Mouse (Mus musculus): ENCODE data around the gene Scnn1g. TPM values are rescaled to one million over a fixed set of nuclear protein-coding genes. Genes with fewer than 3 reads are reported as not detected.

The Scnn1g gene
- 83.2 and 89.5 TPM in 2 replicates for polyA plus RNA-seq (2012; rRNA removed)

GRCm38 (mm10) chr7:121734171-121734831 lies at the start of gene Scnn1g:
Scnn1g (plus strand) TSS chr7:121734479.
- 3% methylated on average over 38 of the region's 38 CpGs for WGBS
- H3K4me3 ChIP-seq (replicated peaks; ENCODE audit: extremely low read depth, low read depth, low read length), result peak within 1 kb of the TSS; percentile 63
- peak; percentile 44; the same call in 1 of the 2 replicates for TF ChIP-seq POLR2A (IDR thresholded peaks at IDR 0.05; ENCODE audit: borderline replicate concordance, extremely low read depth, low read depth, low read length)
- TF ChIP-seq CTCF (IDR thresholded peaks at IDR 0.05; ENCODE audit: insufficient read depth, low read length), result peak; percentile 74
- peak; percentile 88 for DNase-seq
- 0 out of 2 replicates have a peak, but pooled peaks cover 2% of the 10 kb centered on the region for H3K4me1 ChIP-seq (ENCODE audit: control insufficient read depth, insufficient read depth, low read length)

- no peak for DNase-seq
- no peak for TF ChIP-seq POLR2A (IDR thresholded peaks at IDR 0.05; ENCODE audit: borderline replicate concordance, extremely low read depth, low read depth, low read length)
- no peaks in the 10 kb centered on the region for H3K4me1 ChIP-seq (ENCODE audit: control insufficient read depth, insufficient read depth, low read length)
- 67% methylated on average over 5 of the region's 5 CpGs for WGBS
- no peak overlapping the region for H3K4me3 ChIP-seq (replicated peaks; ENCODE audit: extremely low read depth, low read depth, low read length)
These were observed 48.9 kb upstream of the Scnn1g start for GRCm38 (mm10) chr7:121685140-121685984.

GRCm38 (mm10) chr7:121689338-121689737 lies 44.9 kb upstream of the Scnn1g start:
- H3K4me3 ChIP-seq (replicated peaks; ENCODE audit: extremely low read depth, low read depth, low read length), result no peak overlapping the region
- H3K4me1 ChIP-seq (ENCODE audit: control insufficient read depth, insufficient read depth, low read length), result no peaks in the 10 kb centered on the region
- TF ChIP-seq POLR2A (IDR thresholded peaks at IDR 0.05; ENCODE audit: borderline replicate concordance, extremely low read depth, low read depth, low read length) (no peak), CTCF (IDR thresholded peaks at IDR 0.05; ENCODE audit: insufficient read depth, low read length) (no peak)
- no peak for DNase-seq

- 85% methylated on average over 2 of the region's 2 CpGs for WGBS
- no peak for DNase-seq
- no peak overlapping the region for H3K4me3 ChIP-seq (replicated peaks; ENCODE audit: extremely low read depth, low read depth, low read length)
- TF ChIP-seq POLR2A (IDR thresholded peaks at IDR 0.05; ENCODE audit: borderline replicate concordance, extremely low read depth, low read depth, low read length) (no peak), CTCF (IDR thresholded peaks at IDR 0.05; ENCODE audit: insufficient read depth, low read length) (no peak)
- H3K4me1 ChIP-seq (ENCODE audit: control insufficient read depth, insufficient read depth, low read length), result no peaks in the 10 kb centered on the region
These were observed 42.5 kb upstream of the Scnn1g start for GRCm38 (mm10) chr7:121691803-121692202.

DNA sequence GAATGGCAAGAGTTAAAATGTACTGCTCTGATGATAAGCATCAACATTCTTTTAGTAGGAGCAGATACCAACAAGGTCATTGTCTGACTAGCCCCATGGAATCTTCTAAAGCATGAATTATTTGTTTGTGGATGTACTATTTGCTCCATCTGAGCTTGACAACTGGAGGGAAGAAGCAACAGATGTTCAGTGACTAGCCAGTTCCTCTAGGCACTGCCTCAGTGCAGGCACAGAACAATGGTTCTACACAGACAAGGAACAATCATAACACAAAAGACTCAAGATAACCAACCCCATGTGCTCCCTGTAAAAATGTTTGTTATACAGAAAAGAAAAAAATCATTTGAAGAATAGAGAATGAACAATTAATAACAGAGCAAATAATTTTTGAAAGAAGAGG lies 37.1 kb upstream of the Scnn1g start:
- TF ChIP-seq POLR2A (IDR thresholded peaks at IDR 0.05; ENCODE audit: borderline replicate concordance, extremely low read depth, low read depth, low read length) (no peak), CTCF (IDR thresholded peaks at IDR 0.05; ENCODE audit: insufficient read depth, low read length) (no peak)
- DNase-seq, result no peak
- Histone ChIP-seq H3K4me3 (replicated peaks; ENCODE audit: extremely low read depth, low read depth, low read length) (no peak overlapping the region), H3K4me1 (ENCODE audit: control insufficient read depth, insufficient read depth, low read length) (peaks cover 5% of the 10 kb centered on the region; the same call in 1 of the 2 replicates)

DNA sequence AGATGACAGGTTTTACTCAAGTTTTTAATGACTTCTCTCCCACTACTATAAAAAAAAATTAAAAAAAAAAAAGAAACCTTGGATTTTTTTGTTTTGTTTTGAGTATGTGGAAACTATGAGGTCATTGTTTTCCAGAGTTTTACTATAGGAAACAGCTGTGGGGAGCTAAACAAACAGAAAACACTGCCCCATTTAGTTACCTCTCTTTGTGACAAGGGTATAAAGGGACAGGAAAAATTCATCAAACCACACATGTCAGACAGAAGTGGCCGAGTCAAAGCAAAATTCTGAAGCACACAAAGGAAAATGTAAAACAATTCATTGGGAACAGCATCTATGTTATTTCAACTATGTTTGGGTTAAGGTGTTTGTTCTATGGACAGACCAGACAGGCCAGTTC lies 36.7 kb upstream of the Scnn1g start:
- Histone ChIP-seq H3K4me3 (replicated peaks; ENCODE audit: extremely low read depth, low read depth, low read length) (no peak overlapping the region), H3K4me1 (ENCODE audit: control insufficient read depth, insufficient read depth, low read length) (peaks cover 5% of the 10 kb centered on the region; the same call in 1 of the 2 replicates)
- no peak for DNase-seq
- TF ChIP-seq POLR2A (IDR thresholded peaks at IDR 0.05; ENCODE audit: borderline replicate concordance, extremely low read depth, low read depth, low read length) (no peak), CTCF (IDR thresholded peaks at IDR 0.05; ENCODE audit: insufficient read depth, low read length) (no peak)
- 32% methylated on average over 1 of the region's 1 CpGs for WGBS

GRCm38 (mm10) chr7:121699218-121699617 lies 35.1 kb upstream of the Scnn1g start:
- TF ChIP-seq POLR2A (IDR thresholded peaks at IDR 0.05; ENCODE audit: borderline replicate concordance, extremely low read depth, low read depth, low read length), result no peak
- no peak for TF ChIP-seq CTCF (IDR thresholded peaks at IDR 0.05; ENCODE audit: insufficient read depth, low read length)
- Histone ChIP-seq H3K4me1 (ENCODE audit: control insufficient read depth, insufficient read depth, low read length) (peaks cover 5% of the 10 kb centered on the region; the same call in 1 of the 2 replicates), H3K4me3 (replicated peaks; ENCODE audit: extremely low read depth, low read depth, low read length) (no peak overlapping the region)
- no peak for DNase-seq

DNA sequence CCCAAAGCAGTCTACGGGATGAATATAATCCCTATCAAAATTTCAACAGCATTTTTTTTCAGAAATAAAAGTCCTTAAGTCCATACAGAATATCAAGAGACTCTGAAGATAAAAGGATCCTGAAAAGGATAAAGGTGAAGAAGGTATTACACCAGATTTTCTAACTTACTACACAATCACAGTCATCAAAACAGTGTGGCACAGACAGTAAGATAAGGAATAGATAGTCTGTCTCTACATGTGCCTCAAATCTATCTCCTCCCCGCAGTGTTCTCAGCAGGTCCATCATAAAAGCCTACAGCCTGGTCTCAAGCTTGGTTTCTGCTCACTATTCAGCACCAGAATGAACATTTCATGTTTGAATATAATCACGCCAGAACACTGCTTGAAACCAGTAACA lies 33.8 kb upstream of the Scnn1g start:
- Histone ChIP-seq H3K4me3 (replicated peaks; ENCODE audit: extremely low read depth, low read depth, low read length) (no peak overlapping the region), H3K4me1 (ENCODE audit: control insufficient read depth, insufficient read depth, low read length) (peaks cover 5% of the 10 kb centered on the region; the same call in 1 of the 2 replicates)
- WGBS, result 92% methylated on average over 3 of the region's 3 CpGs
- no peak for DNase-seq
- TF ChIP-seq POLR2A (IDR thresholded peaks at IDR 0.05; ENCODE audit: borderline replicate concordance, extremely low read depth, low read depth, low read length) (no peak), CTCF (IDR thresholded peaks at IDR 0.05; ENCODE audit: insufficient read depth, low read length) (no peak)

DNA sequence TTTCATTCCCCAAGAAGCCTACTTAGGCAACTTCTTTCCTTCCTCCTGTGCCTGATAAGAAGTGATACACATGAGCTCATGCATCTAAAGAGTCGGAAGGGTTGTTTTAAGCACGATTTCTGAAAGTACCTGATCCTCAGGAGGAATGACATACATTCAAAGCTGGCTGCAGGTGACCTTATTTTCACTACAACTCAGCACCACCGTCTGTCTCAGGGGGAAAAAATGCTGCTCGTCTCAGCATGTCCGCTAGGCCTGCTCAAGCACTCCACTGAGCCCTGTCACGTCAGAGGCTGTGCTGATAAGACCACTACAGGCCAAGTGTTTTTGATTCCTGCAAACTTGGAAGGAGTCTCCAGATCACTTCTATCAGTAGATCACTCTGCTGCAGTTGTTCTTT lies 32.3 kb upstream of the Scnn1g start:
- WGBS, result 31% methylated on average over 6 of the region's 6 CpGs
- TF ChIP-seq CTCF (IDR thresholded peaks at IDR 0.05; ENCODE audit: insufficient read depth, low read length) (no peak), POLR2A (IDR thresholded peaks at IDR 0.05; ENCODE audit: borderline replicate concordance, extremely low read depth, low read depth, low read length) (no peak)

More for the DNA sequence above, 32.3 kb upstream of the Scnn1g start:
- no peak for DNase-seq
- H3K4me3 ChIP-seq (replicated peaks; ENCODE audit: extremely low read depth, low read depth, low read length), result no peak overlapping the region
- H3K4me1 ChIP-seq (ENCODE audit: control insufficient read depth, insufficient read depth, low read length), result peaks cover 5% of the 10 kb centered on the region; the same call in 1 of the 2 replicates

Data from lung, adult 2 months (tissue).